Mouse (Mus musculus) erythroblast, embryonic 14.5 days (primary cell): ENCODE results near the gene Ldhb.

Experiments
- GATA1 ChIP-seq: IDR thresholded peaks from 2 replicates; pipeline ENCODE4 v1.6.1; 2012; ENCODE audit warnings: low read length, inconsistent platforms, mixed read lengths
- TAL1 ChIP-seq: IDR thresholded peaks from 3 replicates; pipeline ENCODE4 v1.6.1; 2012; ENCODE audit warnings: low read length, inconsistent platforms, mixed read lengths

GRCm38 (mm10) chr6:142508663-142509062 lies 906 bp upstream of the Ldhb start:
- TF ChIP-seq TAL1 (no peak), GATA1 (no peak)
